Mouse (Mus musculus) stomach, embryonic 16.5 days (tissue): ENCODE results near the gene Klf17. TPM values are rescaled to one million over a fixed set of nuclear protein-coding genes. Genes with fewer than 3 reads are reported as not detected.

Source experiments
- ATAC-seq: fragments of 200-750 bp; cut with Nextera tagmentation; 2 replicates; pipeline ENCODE4 v1.8.0; 2017; ENCODE audit warnings: moderate number of reproducible peaks, moderate TSS enrichment; ENCODE audit not compliant: insufficient read depth, low FRiP score
- H3K27ac ChIP-seq: fragments of 300-500 bp; sonication (generic); 2 replicates; pipeline ENCODE4 v1.5.1; 2014; ENCODE audit warnings: low read length
- H3K27me3 ChIP-seq: fragments of 300-500 bp; sonication (generic); 2 replicates; pipeline ENCODE4 v1.6.1; 2014; ENCODE audit warnings: low read length, control low read depth, mixed read lengths; ENCODE audit not compliant: control insufficient read depth, insufficient read depth
- H3K36me3 ChIP-seq: fragments of 300-500 bp; sonication (generic); 2 replicates; pipeline ENCODE4 v1.6.1; 2014; ENCODE audit warnings: low read length; ENCODE audit not compliant: control insufficient read depth, insufficient read depth
- H3K4me1 ChIP-seq: fragments of 300-500 bp; sonication (generic); 2 replicates; pipeline ENCODE4 v1.6.1; 2014; ENCODE audit warnings: low read length, control low read depth, mixed read lengths; ENCODE audit not compliant: control insufficient read depth, insufficient read depth
- H3K4me2 ChIP-seq: fragments of 300-500 bp; sonication (generic); 2 replicates; pipeline ENCODE4 v1.6.1; 2014; ENCODE audit warnings: low read depth, low read length, mixed read lengths
- H3K4me3 ChIP-seq: fragments of 300-500 bp; sonication (generic); replicated peaks from 2 replicates; pipeline ENCODE4 v1.5.1; 2014; ENCODE audit warnings: mild to moderate bottlenecking, low read length
- H3K9ac ChIP-seq: fragments of 300-500 bp; sonication (generic); 2 replicates; pipeline ENCODE4 v1.6.1; 2014; ENCODE audit warnings: low read length
- H3K9me3 ChIP-seq: fragments of 300-500 bp; sonication (generic); replicated peaks from 2 replicates; pipeline ENCODE4 v1.6.1; 2016; ENCODE audit warnings: low read length, control low read depth; ENCODE audit not compliant: control insufficient read depth
- WGBS: fragments of 180-500 bp; shearing (Covaris S2); extraction: QIAGEN DNeasy Blood & Tissue Kit; methylation state at CpG from one replicate; pipeline ENCODE4 v1.1.7; 2014; 5-methylcytosine and 5-hydroxymethylcytosine counted together
- polyA plus RNA-seq: library from polyadenylated mRNA; unstranded; fragments of >200 nt; fragmentation: Nextera tagmentation; extraction: Ambion mirVana; gene quantifications from 2 replicates; pipeline ENCODE4 v1.2.1, GENCODE M21; 2015

Gene Klf17
- polyA plus RNA-seq, 1 experiment from 2014 or later, result 0.08 TPM

DNA sequence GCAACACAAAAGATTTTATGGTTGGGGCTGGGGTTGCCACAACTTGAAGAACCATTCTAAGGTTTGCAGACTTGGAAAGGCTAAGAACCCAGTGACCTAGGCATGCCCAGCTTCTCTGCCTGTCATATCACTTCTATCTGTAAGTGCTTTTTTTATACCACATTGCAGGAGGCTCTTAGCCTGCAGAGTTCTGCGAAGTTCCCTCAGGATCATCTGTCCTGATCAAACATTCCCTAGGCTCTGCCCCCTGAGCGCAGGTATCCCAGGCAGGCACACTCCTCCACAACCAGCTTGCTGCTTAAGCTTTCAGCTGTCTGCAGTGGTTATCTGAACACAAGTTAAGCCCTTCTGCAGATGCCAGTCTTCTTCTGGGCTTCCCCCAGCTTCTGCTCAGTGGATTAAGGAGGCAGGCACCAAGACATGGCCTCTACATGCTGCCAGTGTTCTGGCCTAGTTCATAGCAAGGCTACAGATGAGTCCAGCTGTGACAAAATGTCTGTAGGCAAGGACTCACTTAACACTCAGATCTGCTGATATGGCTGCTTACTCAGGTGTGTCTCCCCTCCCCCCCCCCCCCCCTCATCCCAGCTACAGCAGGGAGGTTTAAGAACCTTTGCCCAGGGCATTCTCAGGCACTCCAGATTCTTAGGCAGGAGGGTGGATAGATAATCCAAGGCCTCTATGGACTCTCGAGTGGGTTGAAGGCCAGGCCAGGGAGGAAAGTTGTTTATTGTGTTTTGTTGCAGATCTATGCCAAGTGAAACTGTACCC lies 56.5 kb downstream of the Klf17 start:
- Histone ChIP-seq H3K4me2 (no peak overlapping the region), H3K27ac (peak overlapping the region; percentile 55), H3K27me3 (no peaks in the 10 kb centered on the region), H3K36me3 (no peaks in the 10 kb centered on the region), H3K9ac (no peak overlapping the region), H3K4me1 (no peaks in the 10 kb centered on the region), H3K9me3 (no peaks in the 10 kb centered on the region), H3K4me3 (no peak overlapping the region)
- WGBS, result 45% methylated on average over 3 of the region's 3 CpGs
- ATAC-seq, result peak; percentile 33; the same call in 1 of the 2 replicates

Other genes with a start within 250 kb of the Klf17 start
- 89.6 and 106 TPM in 2 replicates for gene Eri3, start 215.3 kb downstream of the Klf17 start, polyA plus RNA-seq
- gene Dmap1, start 83.4 kb downstream of the Klf17 start, polyA plus RNA-seq, result 40.2 and 42.8 TPM in 2 replicates
- not detected in 2 replicates for gene Gm12845, start 41.2 kb downstream of the Klf17 start, polyA plus RNA-seq
- gene Slc6a9, start 68.9 kb upstream of the Klf17 start, polyA plus RNA-seq, result 15.4 and 16.9 TPM in 2 replicates
- 0.62 and 1.6 TPM in 2 replicates for gene Ccdc24, start 106.9 kb upstream of the Klf17 start, polyA plus RNA-seq
- gene B4galt2, start 117.8 kb upstream of the Klf17 start, polyA plus RNA-seq, result 11.4 and 14.6 TPM in 2 replicates
- gene Atp6v0b, start 121.7 kb upstream of the Klf17 start, polyA plus RNA-seq, result 224 and 241 TPM in 2 replicates
- 16.5 and 19.4 TPM in 2 replicates for gene Dph2, start 126.4 kb upstream of the Klf17 start, polyA plus RNA-seq
- 42.4 and 43.8 TPM in 2 replicates for gene Ipo13, start 149.4 kb upstream of the Klf17 start, polyA plus RNA-seq
- gene Artn, start 164.1 kb upstream of the Klf17 start, polyA plus RNA-seq, result 5.3 and 7.8 TPM in 2 replicates